Mouse (Mus musculus): ENCODE measurements around the gene Maco1. TPM values are rescaled to one million over a fixed set of nuclear protein-coding genes. Genes with fewer than 3 reads are reported as not detected.
"Not testable (repeated sequence)": the region's sequence is repeated elsewhere in the genome, so short reads cannot be mapped to it uniquely, and the experiment has no call there.

Gene Maco1
- polyA plus RNA-seq, 1 experiment from 2014 or later, result 91.9 TPM

DNA sequence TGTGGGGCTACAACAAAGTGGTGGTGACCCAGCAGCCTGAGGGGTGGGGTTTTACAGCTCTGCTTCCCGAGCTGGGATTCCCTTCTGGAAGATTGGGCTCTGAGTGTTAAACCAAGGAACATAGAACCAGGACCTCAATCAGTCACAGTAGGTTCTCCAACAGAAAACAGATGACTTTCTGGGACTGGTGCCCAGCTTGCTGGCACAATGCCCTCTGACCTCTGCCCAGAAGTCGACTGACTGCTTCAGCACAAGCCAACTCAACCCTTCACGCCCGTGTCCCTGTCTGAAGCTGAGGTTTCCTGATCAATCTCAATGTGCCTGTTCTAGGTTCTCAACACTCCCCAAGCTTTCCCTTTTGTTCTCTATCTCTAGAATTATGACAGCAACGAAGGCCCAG lies 48.4 kb downstream of the Maco1 start:
- Histone ChIP-seq H3K9ac (replicated peaks) (no peak overlapping the region), H3K27ac (replicated peaks) (no peak overlapping the region), H3K9me3 (replicated peaks) (no peaks in the 10 kb centered on the region), H3K4me3 (replicated peaks) (no peak overlapping the region), H3K36me3 (peaks cover 87% of the 10 kb centered on the region), H3K27me3 (replicated peaks) (no peaks in the 10 kb centered on the region), H3K4me2 (no peak overlapping the region), H3K4me1 (peaks cover 10% of the 10 kb centered on the region)
- no peak for ATAC-seq (ENCODE audit: low FRiP score)
- 72% methylated on average over 5 of the region's 5 CpGs for WGBS

DNA sequence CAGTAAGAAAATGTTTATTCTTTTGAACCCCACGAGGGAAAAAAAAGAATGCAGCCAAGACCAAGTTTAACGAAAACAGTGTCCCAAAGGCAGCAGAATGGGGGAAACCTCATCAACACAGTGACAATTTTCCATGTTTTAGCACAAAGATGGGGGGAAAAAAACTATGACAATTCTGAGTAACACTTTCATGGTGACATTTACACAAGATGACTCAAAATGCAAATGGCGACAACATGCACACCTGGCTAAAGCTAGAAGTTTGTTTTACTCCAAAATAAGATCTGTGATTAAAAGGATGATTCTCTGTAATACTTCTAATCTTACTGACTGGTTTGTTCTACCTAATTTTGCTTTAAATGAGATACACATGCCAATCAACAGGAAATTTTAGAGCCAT lies 50.4 kb downstream of the Maco1 start:
- no peak overlapping the region for H3K27ac ChIP-seq (replicated peaks)
- ATAC-seq (ENCODE audit: low FRiP score), result no peak
- H3K36me3 ChIP-seq, result peaks cover 68% of the 10 kb centered on the region
- H3K9me3 ChIP-seq (replicated peaks), result no peaks in the 10 kb centered on the region
- H3K27me3 ChIP-seq (replicated peaks), result no peaks in the 10 kb centered on the region
- no peak overlapping the region for H3K4me2 ChIP-seq
- peaks cover 16% of the 10 kb centered on the region for H3K4me1 ChIP-seq
- WGBS, result 93% methylated on average over 3 of the region's 3 CpGs
- H3K9ac ChIP-seq (replicated peaks), result no peak overlapping the region
- no peak overlapping the region for H3K4me3 ChIP-seq (replicated peaks)

DNA sequence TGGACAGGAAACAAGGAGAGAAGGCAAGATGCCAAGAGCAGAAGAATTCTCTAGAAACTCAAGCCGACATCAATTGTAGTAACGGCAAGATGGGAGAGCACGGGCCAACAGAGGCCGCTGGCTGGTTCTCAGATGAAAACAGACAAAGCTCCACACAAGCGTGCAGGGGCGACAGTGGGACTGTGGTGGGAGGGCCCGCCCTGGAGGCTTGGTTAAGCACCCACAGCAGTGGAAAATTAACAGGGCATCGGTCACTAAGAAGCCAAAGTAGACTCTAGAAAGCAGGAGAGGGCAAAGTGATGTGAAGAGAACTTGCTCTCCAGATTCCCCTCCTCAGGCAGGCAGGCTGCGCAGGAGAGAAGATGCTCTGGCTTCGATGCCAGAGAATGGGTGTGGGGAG lies 51.0 kb downstream of the Maco1 start:
- Histone ChIP-seq H3K27ac (replicated peaks) (no peak overlapping the region), H3K27me3 (replicated peaks) (no peaks in the 10 kb centered on the region), H3K9me3 (replicated peaks) (no peaks in the 10 kb centered on the region), H3K4me1 (peaks cover 16% of the 10 kb centered on the region), H3K9ac (replicated peaks) (no peak overlapping the region), H3K4me2 (no peak overlapping the region), H3K4me3 (replicated peaks) (no peak overlapping the region), H3K36me3 (peaks cover 64% of the 10 kb centered on the region)
- 90% methylated on average over 10 of the region's 10 CpGs for WGBS
- ATAC-seq (ENCODE audit: low FRiP score), result no peak

DNA sequence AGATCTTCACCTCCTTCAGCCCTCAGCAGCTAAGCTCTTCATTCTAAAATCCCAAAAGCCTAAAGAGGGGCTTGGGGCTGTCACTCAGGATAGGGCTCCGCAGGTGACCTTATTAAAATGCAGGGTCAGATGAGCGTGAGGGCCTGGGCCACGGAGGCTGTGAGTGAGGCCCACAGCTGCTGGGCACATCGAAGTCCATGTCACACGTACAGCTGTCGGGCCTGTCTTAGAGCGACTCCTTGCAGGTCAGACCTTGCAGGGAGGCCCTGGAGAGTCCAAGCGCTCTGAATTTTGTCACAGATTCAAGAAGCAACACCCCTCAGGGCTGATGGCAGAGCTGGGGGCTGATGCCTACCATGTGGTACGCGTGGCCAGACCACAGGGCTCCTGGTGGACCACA lies 52.5 kb downstream of the Maco1 start:
- H3K4me1 ChIP-seq, result peaks cover 19% of the 10 kb centered on the region
- H3K27me3 ChIP-seq (replicated peaks), result no peaks in the 10 kb centered on the region
- 86% methylated on average over 10 of the region's 10 CpGs for WGBS
- H3K4me3 ChIP-seq (replicated peaks), result no peak overlapping the region
- H3K27ac ChIP-seq (replicated peaks), result no peak overlapping the region
- no peaks in the 10 kb centered on the region for H3K9me3 ChIP-seq (replicated peaks)
- no peak overlapping the region for H3K9ac ChIP-seq (replicated peaks)
- H3K36me3 ChIP-seq, result peaks cover 49% of the 10 kb centered on the region
- no peak for ATAC-seq (ENCODE audit: low FRiP score)
- H3K4me2 ChIP-seq, result no peak overlapping the region

DNA sequence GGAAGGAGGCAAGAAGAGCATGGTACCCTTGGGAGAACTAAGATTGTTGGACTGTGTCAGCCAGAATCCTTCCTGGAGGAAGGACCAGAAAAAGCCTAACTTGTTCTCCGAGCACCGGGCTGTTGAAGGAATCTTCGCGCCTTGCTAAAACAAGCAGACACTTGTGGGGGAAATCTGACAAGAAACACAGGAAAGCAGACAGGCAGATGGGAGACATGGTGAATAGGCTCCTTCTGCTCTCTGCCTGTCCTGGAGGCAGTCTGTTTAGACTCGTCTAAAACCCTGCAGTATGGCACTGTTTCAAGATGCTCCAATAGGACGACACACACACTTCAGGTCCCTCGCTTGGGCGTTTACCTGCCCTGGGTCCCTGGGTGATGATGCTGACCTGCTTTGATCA lies 53.0 kb downstream of the Maco1 start:
- Histone ChIP-seq H3K9ac (replicated peaks) (no peak overlapping the region), H3K27me3 (replicated peaks) (no peaks in the 10 kb centered on the region), H3K4me1 (peaks cover 19% of the 10 kb centered on the region), H3K4me2 (no peak overlapping the region), H3K4me3 (replicated peaks) (no peak overlapping the region), H3K9me3 (replicated peaks) (no peaks in the 10 kb centered on the region), H3K27ac (replicated peaks) (0 out of 2 replicates have a peak overlapping the region, but pooled peaks have one; percentile 6), H3K36me3 (peaks cover 43% of the 10 kb centered on the region)
- ATAC-seq (ENCODE audit: low FRiP score), result no peak
- 74% methylated on average over 8 of the region's 8 CpGs for WGBS

DNA sequence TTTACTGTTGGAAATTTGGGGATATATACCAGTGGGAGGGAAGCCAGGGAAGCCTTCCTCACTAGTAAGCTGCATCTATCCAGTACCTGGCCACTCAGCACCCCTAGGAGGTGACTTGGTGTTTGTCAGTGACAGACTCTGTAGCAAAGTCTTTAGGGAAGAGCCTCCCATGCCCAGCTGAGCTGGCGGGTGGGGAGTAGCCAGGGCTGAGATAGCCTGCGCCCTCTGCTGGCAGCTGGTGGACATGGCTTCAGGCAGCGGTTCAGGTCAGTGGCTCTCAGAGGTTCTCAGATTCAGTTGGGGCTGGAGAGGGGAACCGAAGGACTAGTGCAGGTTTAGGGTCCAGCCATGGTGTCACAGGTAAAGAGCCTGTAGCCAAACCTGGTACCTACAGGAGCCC lies 53.9 kb downstream of the Maco1 start:
- ATAC-seq (ENCODE audit: low FRiP score), result peak; percentile 63; the same call in 1 of the 2 replicates
- H3K36me3 ChIP-seq, result peaks cover 35% of the 10 kb centered on the region
- H3K9ac ChIP-seq (replicated peaks), result no peak overlapping the region
- 0 out of 2 replicates have a peak overlapping the region, but pooled peaks have one; percentile 6 for H3K27ac ChIP-seq (replicated peaks)
- WGBS, result 7% methylated on average over 4 of the region's 4 CpGs
- no peak overlapping the region for H3K4me2 ChIP-seq
- H3K27me3 ChIP-seq (replicated peaks), result no peaks in the 10 kb centered on the region
- peaks cover 16% of the 10 kb centered on the region for H3K4me1 ChIP-seq
- no peak overlapping the region for H3K4me3 ChIP-seq (replicated peaks)
- no peaks in the 10 kb centered on the region for H3K9me3 ChIP-seq (replicated peaks)

DNA sequence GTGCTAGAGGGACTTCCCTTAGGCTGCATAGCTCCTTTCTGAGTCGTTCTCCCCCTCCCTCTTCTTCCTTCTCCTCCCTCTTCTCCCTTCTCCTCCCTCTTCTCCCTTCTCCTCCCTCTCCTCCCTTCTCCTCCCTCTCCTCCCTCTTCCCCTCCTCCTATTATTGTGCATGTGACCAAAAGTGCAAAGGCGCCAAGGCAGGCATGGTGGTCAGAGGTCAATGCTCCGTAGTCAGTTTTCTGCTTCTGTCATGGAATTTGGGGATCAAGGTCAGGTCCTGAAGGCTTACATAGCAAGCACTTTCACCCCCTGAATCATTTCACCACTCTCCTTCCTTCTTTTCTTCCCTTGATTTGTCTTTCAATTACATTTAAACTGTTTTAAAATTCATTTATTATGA lies 54.3 kb downstream of the Maco1 start:
- peaks cover 31% of the 10 kb centered on the region for H3K36me3 ChIP-seq
- H3K4me1 ChIP-seq, result peaks cover 16% of the 10 kb centered on the region
- H3K4me3 ChIP-seq (replicated peaks), result no peak overlapping the region
- no peak overlapping the region for H3K27ac ChIP-seq (replicated peaks)
- 50% methylated on average over 3 of the region's 3 CpGs for WGBS
- ATAC-seq (ENCODE audit: low FRiP score), result no peak
- no peak overlapping the region for H3K9ac ChIP-seq (replicated peaks)
- H3K9me3 ChIP-seq (replicated peaks), result no peaks in the 10 kb centered on the region
- H3K4me2 ChIP-seq, result no peak overlapping the region
- H3K27me3 ChIP-seq (replicated peaks), result no peaks in the 10 kb centered on the region

DNA sequence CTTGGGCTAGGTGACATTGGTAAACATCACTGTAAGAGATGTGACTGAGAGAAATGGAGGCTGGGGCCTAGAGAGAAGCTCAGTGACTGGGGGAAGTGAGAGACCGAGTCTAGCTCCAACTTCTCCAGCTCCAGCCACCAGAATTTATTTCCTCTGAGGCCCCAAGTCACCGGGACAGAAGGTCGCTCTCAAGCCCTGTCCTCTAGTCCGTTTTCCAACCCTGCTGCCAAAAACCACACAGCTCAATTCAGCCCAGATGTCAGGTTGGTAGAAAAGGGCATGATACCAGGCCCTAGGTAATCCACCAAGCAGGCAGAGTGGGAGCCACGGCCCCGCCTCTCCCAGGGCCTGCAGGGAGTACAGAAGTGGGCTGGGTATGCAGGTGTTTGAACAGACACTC lies 55.5 kb downstream of the Maco1 start:
- 73% methylated on average over 6 of the region's 6 CpGs for WGBS
- H3K27ac ChIP-seq (replicated peaks), result no peak overlapping the region
- peaks cover 16% of the 10 kb centered on the region for H3K4me1 ChIP-seq
- no peak for ATAC-seq (ENCODE audit: low FRiP score)
- no peaks in the 10 kb centered on the region for H3K27me3 ChIP-seq (replicated peaks)
- no peak overlapping the region for H3K9ac ChIP-seq (replicated peaks)
- H3K9me3 ChIP-seq (replicated peaks), result no peaks in the 10 kb centered on the region
- H3K4me3 ChIP-seq (replicated peaks), result no peak overlapping the region
- no peak overlapping the region for H3K4me2 ChIP-seq
- peaks cover 19% of the 10 kb centered on the region for H3K36me3 ChIP-seq

DNA sequence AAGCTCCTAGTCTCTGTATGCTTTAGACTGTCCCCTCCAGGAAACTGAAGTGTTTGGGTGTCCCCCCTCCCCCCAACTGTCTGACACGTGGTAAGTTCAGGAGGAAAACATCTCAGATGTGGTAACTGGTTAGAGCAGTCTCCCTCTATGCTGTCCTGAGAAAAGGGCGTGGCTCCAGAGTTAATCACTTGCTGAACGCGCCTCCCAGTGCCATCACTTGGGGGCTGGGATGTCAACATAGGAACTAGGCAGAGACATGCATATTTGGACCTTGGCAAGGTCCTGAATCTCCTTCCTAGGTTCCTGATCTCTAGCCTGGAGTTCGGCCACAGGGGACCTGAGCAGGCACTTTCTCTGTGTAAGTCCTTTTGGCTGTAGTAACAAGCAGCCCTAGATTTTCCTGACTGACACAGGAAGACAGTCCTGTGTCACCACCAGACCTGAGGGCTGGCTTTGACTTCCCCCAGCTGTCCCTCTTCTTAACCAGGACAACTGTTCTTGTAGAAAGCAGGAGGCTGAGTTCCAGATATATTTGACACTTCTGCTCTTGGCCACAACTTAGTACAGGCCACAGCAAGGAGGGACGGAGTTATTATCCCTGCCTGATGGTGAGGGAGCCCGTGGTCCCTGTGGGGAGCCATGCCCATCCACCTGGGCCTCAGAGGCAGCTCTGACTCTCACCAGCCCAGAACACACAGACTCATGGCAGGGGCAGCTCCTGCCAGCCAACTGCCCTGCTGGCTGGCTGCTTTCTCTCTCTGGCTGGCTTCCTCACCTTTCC lies 56.4 kb downstream of the Maco1 start:
- Histone ChIP-seq H3K27me3 (replicated peaks) (no peaks in the 10 kb centered on the region), H3K36me3 (peaks cover 10% of the 10 kb centered on the region), H3K4me3 (replicated peaks) (no peak overlapping the region), H3K9me3 (replicated peaks) (no peaks in the 10 kb centered on the region), H3K4me1 (peaks cover 16% of the 10 kb centered on the region), H3K9ac (replicated peaks) (0 out of 2 replicates have a peak overlapping the region, but pooled peaks have one; percentile 23), H3K4me2 (no peak overlapping the region), H3K27ac (replicated peaks) (no peak overlapping the region)
- 24% methylated on average over 7 of the region's 7 CpGs for WGBS
- ATAC-seq (ENCODE audit: low FRiP score), result no peak

DNA sequence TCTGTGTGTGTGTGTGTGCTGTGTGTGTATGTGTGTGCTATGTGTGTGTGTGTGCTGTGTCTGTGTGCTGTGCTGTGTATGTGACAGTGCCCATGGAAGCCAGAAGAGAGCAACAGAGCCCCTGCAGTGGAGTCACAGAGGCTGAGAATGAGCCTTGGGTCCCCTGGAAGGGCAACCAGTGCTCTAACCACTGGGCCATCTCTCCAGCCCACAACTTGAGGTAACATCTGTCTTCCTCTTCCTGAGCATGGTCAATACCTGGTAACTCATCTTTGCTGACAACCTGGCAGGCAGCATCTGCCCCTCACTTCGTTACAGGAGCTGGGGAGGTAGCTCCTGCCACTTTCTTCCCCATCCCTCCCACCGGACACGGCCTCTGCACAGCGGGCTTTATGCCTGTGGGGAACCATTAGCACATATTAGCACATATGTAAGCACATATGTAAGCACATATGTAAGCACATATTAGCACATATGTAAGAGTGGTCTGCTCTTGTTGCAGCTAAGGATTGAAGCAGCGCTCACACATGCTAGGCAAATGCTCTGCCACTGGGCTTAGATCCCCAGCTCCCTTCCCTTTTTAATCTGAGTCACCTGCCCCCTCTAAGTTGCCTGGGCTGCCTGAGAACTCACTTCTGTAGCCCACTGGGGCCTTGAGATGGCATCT lies 57.2 kb downstream of the Maco1 start:
- Histone ChIP-seq H3K27ac (replicated peaks) (no peak overlapping the region), H3K36me3 (peaks cover 2% of the 10 kb centered on the region), H3K9me3 (replicated peaks) (no peaks in the 10 kb centered on the region), H3K27me3 (replicated peaks) (no peaks in the 10 kb centered on the region), H3K4me1 (peaks cover 13% of the 10 kb centered on the region), H3K4me3 (replicated peaks) (no peak overlapping the region), H3K9ac (replicated peaks) (no peak overlapping the region), H3K4me2 (no peak overlapping the region)
- WGBS, result 78% methylated on average over 5 of the region's 5 CpGs
- no peak for ATAC-seq (ENCODE audit: low FRiP score)

DNA sequence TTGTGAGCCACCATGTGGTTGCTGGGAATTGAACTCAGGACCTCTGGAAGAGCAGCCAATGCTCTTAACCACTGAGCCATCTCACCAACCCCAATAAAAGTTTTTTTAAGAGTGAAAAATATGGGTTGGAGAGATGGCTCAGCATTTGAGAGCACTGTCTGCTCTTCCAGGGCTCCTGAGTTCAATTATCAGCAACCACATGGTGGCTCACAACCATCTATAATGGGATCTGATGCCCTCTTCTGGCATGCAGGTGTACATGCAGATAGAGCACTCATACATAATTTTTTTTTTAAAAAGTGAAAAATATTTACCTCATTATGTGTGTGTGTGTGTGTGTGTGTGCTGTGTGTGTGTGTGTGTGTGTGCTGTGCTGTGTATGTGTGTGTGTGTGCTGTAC lies 58.2 kb downstream of the Maco1 start:
- H3K27ac ChIP-seq (replicated peaks); H3K36me3 ChIP-seq; H3K4me2 ChIP-seq; H3K4me3 ChIP-seq (replicated peaks); H3K9ac ChIP-seq (replicated peaks); H3K4me1 ChIP-seq; H3K27me3 ChIP-seq (replicated peaks); ATAC-seq (ENCODE audit: low FRiP score); H3K9me3 ChIP-seq (replicated peaks): not testable (repeated sequence)

DNA sequence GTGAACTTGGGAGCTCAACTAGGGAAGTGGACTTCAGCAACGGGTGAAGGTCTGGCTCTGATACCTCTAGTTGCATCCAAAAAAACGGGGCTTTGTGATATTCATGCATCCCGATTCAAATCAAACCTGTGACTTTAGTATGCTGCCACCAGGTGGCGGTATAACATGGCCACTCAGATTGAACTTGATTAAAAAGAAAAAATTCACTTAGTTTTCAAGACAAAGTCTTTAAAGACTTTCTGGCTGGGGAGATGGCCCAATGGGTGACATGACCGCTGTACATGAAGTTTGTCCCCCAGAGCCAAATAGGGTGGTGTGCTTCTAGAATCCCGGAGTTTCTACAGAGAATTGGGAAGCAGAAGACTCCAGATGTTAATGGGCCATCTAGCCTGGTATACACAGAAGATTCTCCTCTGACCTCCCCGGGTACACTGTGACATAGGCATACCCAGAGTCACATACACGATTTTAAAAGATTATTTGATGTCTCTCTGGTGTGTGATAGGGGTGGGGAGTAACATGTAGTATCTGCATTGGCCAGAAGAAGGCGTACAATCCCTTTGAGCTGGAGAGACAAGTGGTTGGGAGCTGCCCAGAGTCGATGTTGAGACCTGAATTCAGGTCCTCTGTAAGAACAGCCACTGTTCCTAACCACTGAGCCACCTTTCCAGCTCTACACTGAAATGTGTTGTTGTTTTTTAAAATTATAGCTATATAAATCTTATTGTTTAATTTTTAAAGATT lies 59.8 kb downstream of the Maco1 start:
- Histone ChIP-seq H3K4me2 (no peak overlapping the region), H3K4me1 (peaks cover 3% of the 10 kb centered on the region), H3K36me3 (no peaks in the 10 kb centered on the region), H3K4me3 (replicated peaks) (no peak overlapping the region), H3K9ac (replicated peaks) (no peak overlapping the region), H3K27me3 (replicated peaks) (no peaks in the 10 kb centered on the region), H3K9me3 (replicated peaks) (no peaks in the 10 kb centered on the region), H3K27ac (replicated peaks) (no peak overlapping the region)
- ATAC-seq (ENCODE audit: low FRiP score), result no peak
- 48% methylated on average over 10 of the region's 10 CpGs for WGBS
